In the genomic region with DNA sequence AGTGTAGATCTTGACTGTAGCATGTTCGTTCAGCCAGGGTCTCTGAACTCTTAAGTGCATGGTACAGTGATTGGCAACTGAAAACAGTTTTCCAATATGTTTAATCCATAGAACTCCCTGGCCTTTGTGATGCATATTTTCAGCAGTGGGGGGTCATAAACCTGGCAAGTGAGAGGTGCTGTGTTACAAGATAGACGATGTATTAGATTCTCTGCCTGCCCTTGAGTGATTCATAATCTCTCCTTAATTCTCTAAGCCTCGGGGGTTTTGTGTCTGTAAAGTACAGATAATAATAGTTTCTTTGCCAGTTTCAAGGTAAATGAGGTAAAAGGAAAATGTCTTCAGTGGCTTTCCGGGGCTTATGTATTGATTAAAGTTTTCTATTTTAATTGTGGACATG, we compare ENCODE assay signal across 27 mouse cellular contexts.
DNase-seq lines count a peak whose midpoint lies in the region; ATAC-seq and TF ChIP-seq lines count a peak whose summit lies in the region.
"Had no signal": no experiment of that assay in that cellular context is flagged by ENCODE, and none has a peak within 500 bp of the region (broad histone marks: within the 10 kb centered on the region; RNA-seq: fewer than 3 reads in every experiment).

No protein-coding gene starts in this region.

- H3K27me3 ChIP-seq in midbrain, embryonic 13.5 days, result no peaks in the 10 kb centered on the region
- H3K27me3 ChIP-seq in midbrain, postnatal 0 days (ENCODE audit: insufficient read depth, low read length), result no peaks in the 10 kb centered on the region
- H3K27me3 ChIP-seq in midbrain, embryonic 16.5 days (ENCODE audit: control insufficient read depth, insufficient read depth, low read depth, low read length), result no peaks in the 10 kb centered on the region
- no peaks in the 10 kb centered on the region for H3K27me3 ChIP-seq in hindbrain, embryonic 16.5 days (replicated peaks; ENCODE audit: control insufficient read depth, insufficient read depth, low read length)
- H3K27me3 ChIP-seq: forebrain, embryonic 13.5 days; heart, embryonic 13.5 days; Patski had no signal

- H3K9me3 ChIP-seq in midbrain, embryonic 13.5 days, result no peaks in the 10 kb centered on the region
- H3K9me3 ChIP-seq in midbrain, postnatal 0 days (ENCODE audit: low read length), result no peaks in the 10 kb centered on the region
- H3K9me3 ChIP-seq in midbrain, embryonic 16.5 days (replicated peaks; ENCODE audit: control insufficient read depth, low read length, poor library complexity, severe bottlenecking), result no peaks in the 10 kb centered on the region
- no peaks in the 10 kb centered on the region for H3K9me3 ChIP-seq in hindbrain, embryonic 16.5 days (ENCODE audit: control insufficient read depth, low read length)
- H3K9me3 ChIP-seq: forebrain, embryonic 10.5 days; forebrain, embryonic 13.5 days; heart, embryonic 10.5 days; heart, embryonic 13.5 days had no signal

- H3K36me3 ChIP-seq in midbrain, embryonic 13.5 days, result no peaks in the 10 kb centered on the region
- H3K36me3 ChIP-seq in midbrain, postnatal 0 days (ENCODE audit: insufficient read depth, low read length), result no peaks in the 10 kb centered on the region
- no peaks in the 10 kb centered on the region for H3K36me3 ChIP-seq in midbrain, embryonic 16.5 days (ENCODE audit: control insufficient read depth, insufficient read depth, low read length)
- H3K36me3 ChIP-seq in hindbrain, embryonic 16.5 days (ENCODE audit: control insufficient read depth, insufficient read depth, low read length), result no peaks in the 10 kb centered on the region
- H3K36me3 ChIP-seq: forebrain, embryonic 10.5 days; heart, embryonic 10.5 days; heart, embryonic 13.5 days had no signal

- TF ChIP-seq CTCF in midbrain, postnatal 0 days (IDR thresholded peaks at IDR 0.05), result no peak

- no peak overlapping the region for H3K9ac ChIP-seq in midbrain, embryonic 13.5 days (replicated peaks)
- H3K9ac ChIP-seq in midbrain, postnatal 0 days (replicated peaks; ENCODE audit: low read length, poor library complexity, severe bottlenecking), result no peak overlapping the region
- no peak overlapping the region for H3K9ac ChIP-seq in midbrain, embryonic 16.5 days (ENCODE audit: low read depth, low read length)
- no peak overlapping the region for H3K9ac ChIP-seq in hindbrain, embryonic 16.5 days (ENCODE audit: low read depth, low read length)
- H3K9ac ChIP-seq: forebrain, embryonic 13.5 days; heart, embryonic 13.5 days; hindbrain, embryonic 14.5 days had no signal

- ATAC-seq in midbrain, embryonic 13.5 days, result peak; percentile 45
- ATAC-seq in midbrain, postnatal 0 days (ENCODE audit: low FRiP score), result no peak
- ATAC-seq in megakaryocyte-erythroid progenitor cell, adult 5-6 weeks (replicated peaks; ENCODE audit: low FRiP score, low TSS enrichment, poor library complexity, severe bottlenecking), result peak; percentile 71
- ATAC-seq in midbrain, embryonic 16.5 days, result peak; percentile 72
- no peak for ATAC-seq in hindbrain, embryonic 16.5 days
- ATAC-seq: CD4-positive, CD25-positive, alpha-beta regulatory T cell, adult 4 months; forebrain, embryonic 13.5 days; forebrain, embryonic 16.5 days; Patski had no signal

- WGBS in midbrain, embryonic 13.5 days, result 25% methylated on average over 4 of the region's 4 CpGs
- WGBS in midbrain, postnatal 0 days, result 22% methylated on average over 4 of the region's 4 CpGs
- 11% methylated on average over 4 of the region's 4 CpGs for WGBS in midbrain, embryonic 16.5 days
- 33% methylated on average over 4 of the region's 4 CpGs for WGBS in hindbrain, embryonic 16.5 days

- no peak overlapping the region for H3K27ac ChIP-seq in midbrain, embryonic 13.5 days
- no peak overlapping the region for H3K27ac ChIP-seq in midbrain, postnatal 0 days (ENCODE audit: low read depth, low read length)
- H3K27ac ChIP-seq in midbrain, embryonic 16.5 days (ENCODE audit: low read length), result no peak overlapping the region
- H3K27ac ChIP-seq in hindbrain, embryonic 16.5 days (ENCODE audit: low read depth, low read length), result no peak overlapping the region
- H3K27ac ChIP-seq: forebrain, embryonic 10.5 days; forebrain, embryonic 13.5 days; heart, adult 2 months; heart, embryonic 10.5 days; heart, embryonic 13.5 days; hindbrain, embryonic 14.5 days had no signal

- H3K4me3 ChIP-seq in midbrain, embryonic 13.5 days (replicated peaks), result no peak overlapping the region
- H3K4me3 ChIP-seq in midbrain, postnatal 0 days (ENCODE audit: low read depth, low read length), result no peak overlapping the region
- no peak overlapping the region for H3K4me3 ChIP-seq in midbrain, embryonic 16.5 days (ENCODE audit: low read depth, low read length)
- H3K4me3 ChIP-seq in hindbrain, embryonic 16.5 days (ENCODE audit: low read length), result no peak overlapping the region
- H3K4me3 ChIP-seq: forebrain, embryonic 10.5 days; forebrain, embryonic 13.5 days; heart, adult 2 months; heart, embryonic 10.5 days; heart, embryonic 13.5 days had no signal

- peaks cover 3% of the 10 kb centered on the region; the same call in 1 of the 2 replicates for H3K4me1 ChIP-seq in midbrain, embryonic 13.5 days (replicated peaks)
- H3K4me1 ChIP-seq in midbrain, postnatal 0 days (ENCODE audit: insufficient read depth, low read length), result no peaks in the 10 kb centered on the region
- H3K4me1 ChIP-seq in midbrain, embryonic 16.5 days (ENCODE audit: control insufficient read depth, insufficient read depth, low read length), result no peaks in the 10 kb centered on the region
- H3K4me1 ChIP-seq in hindbrain, embryonic 16.5 days (ENCODE audit: control insufficient read depth, insufficient read depth, low read depth, low read length), result no peaks in the 10 kb centered on the region
- H3K4me1 ChIP-seq: forebrain, embryonic 13.5 days; heart, embryonic 10.5 days; heart, embryonic 13.5 days had no signal

- no peak for DNase-seq in midbrain, postnatal 0 days (ENCODE audit: low spot score)
- peak; percentile 36 for DNase-seq in R1 (ENCODE audit: low read depth, low spot score)
- no peak for DNase-seq in adrenal gland, adult 2 months
- no peak for DNase-seq in kidney, adult 9 months
- DNase-seq: adrenal gland, adult 8-10 months; adrenal gland, postnatal 36 days; cerebellum, adult 11 months; cerebellum, adult 2 months; cerebellum, adult 9-11 months; cerebellum, postnatal 25 days; gastrocnemius, postnatal 10 days; gastrocnemius, postnatal 36 days; heart, adult 2 months; heart, postnatal 14 days; heart, postnatal 4 days had no signal

- no peak overlapping the region for H3K4me2 ChIP-seq in midbrain, embryonic 13.5 days (replicated peaks)
- no peak overlapping the region for H3K4me2 ChIP-seq in midbrain, postnatal 0 days (ENCODE audit: low read depth, low read length, poor library complexity, severe bottlenecking)
- no peak overlapping the region for H3K4me2 ChIP-seq in midbrain, embryonic 16.5 days (ENCODE audit: low read length)
- H3K4me2 ChIP-seq in hindbrain, embryonic 16.5 days (ENCODE audit: low read length), result no peak overlapping the region
- H3K4me2 ChIP-seq: forebrain, embryonic 13.5 days; heart, embryonic 13.5 days; hindbrain, embryonic 14.5 days had no signal

Comparison
In these comparisons a context has a peak if more than half of its experiments do, and no peak if none do; other contexts are left out.
1. ATAC-seq: peak in midbrain, embryonic 13.5 days (single experiment), megakaryocyte-erythroid progenitor cell, adult 5-6 weeks (single experiment) and midbrain, embryonic 16.5 days (single experiment); none in midbrain, postnatal 0 days (single experiment) and hindbrain, embryonic 16.5 days (single experiment).